Mouse (Mus musculus) erythroblast, embryonic 14.5 days (primary cell): ENCODE measurements around the gene Gm10135.

Experiments
- GATA1 ChIP-seq: IDR thresholded peaks from 2 replicates; pipeline ENCODE4 v1.6.1; 2012; ENCODE audit warnings: low read length, inconsistent platforms, mixed read lengths
- TAL1 ChIP-seq: IDR thresholded peaks from 3 replicates; pipeline ENCODE4 v1.6.1; 2012; ENCODE audit warnings: low read length, inconsistent platforms, mixed read lengths

DNA sequence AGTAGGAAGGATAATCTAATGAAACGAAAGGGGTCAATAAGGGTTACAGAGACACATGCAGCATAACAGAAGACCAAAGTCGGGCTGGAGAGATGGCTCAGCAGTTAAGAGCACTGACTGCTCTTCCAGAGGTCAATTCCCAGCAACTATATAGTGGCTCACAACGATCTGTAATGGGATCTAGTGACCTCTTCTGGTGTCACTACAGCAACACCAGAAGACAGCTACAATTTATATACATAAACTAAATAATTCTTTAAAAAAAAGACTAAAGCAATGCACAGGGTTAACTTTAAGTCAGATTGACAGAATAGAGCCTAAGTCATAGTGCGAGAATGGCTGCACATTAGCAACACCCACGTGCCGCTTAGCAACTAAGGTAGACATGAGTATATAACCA is 14.4 kb downstream of the Gm10135 start:
- TF ChIP-seq TAL1 (no peak), GATA1 (no peak)
